ENCODE assay signal across 13 mouse cellular contexts in the genomic region with DNA sequence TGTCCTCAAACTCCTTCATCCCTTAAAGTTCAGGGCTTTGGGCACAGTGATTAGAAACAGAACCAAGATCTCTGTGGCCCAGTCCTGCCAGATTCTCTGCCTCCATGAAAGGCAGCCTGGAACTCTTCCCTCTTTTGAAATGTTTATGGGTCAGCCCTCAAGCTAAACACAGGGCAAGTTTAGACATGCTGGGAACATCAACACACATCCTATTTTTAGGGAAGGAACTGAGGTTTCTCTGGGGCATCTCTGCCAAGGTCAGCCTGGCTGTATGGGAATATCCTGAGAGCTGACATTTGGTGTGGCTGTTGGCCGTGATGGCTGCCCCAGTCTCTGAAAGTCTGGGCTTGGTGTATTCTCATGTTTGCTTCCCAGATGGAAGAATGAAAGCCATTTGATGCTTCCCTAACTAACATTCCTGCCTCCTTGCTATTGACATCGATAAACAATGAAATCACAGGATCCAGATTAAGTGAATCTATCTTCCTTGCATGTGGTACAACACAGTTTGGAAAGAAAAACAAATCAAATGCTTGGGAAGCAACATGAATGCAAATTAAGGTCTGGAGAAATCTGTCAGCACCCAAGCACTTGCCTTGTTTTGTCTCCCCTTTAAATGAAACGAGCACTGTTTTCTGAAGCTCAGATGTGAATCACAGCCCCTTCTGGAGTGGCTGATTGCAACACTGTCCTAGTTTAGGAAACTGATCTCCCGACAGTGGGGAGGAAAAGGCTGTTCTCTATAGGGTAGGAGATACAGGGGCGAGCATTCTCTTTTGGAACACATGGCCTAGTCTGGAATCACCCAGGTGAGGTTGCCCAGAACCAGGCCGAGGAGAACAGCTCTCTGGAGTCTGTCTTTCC. TPM values are rescaled to one million over a fixed set of nuclear protein-coding genes. Genes with fewer than 3 reads are reported as not detected.
DNase-seq lines count a peak whose midpoint lies in the region; ATAC-seq lines count a peak whose summit lies in the region.
"Had no signal": no experiment of that assay in that cellular context is flagged by ENCODE, and none has a peak within 500 bp of the region (broad histone marks: within the 10 kb centered on the region; RNA-seq: fewer than 3 reads in every experiment).

No protein-coding gene starts in this region.

- H3K9ac ChIP-seq in lung, embryonic 16.5 days (ENCODE audit: low read length), result no peak overlapping the region
- H3K9ac ChIP-seq: forebrain, embryonic 13.5 days; neural tube, embryonic 12.5 days had no signal

- no peak overlapping the region for H3K4me3 ChIP-seq in lung, embryonic 16.5 days (ENCODE audit: low read length)
- H3K4me3 ChIP-seq: forebrain, embryonic 13.5 days; neural tube, embryonic 12.5 days had no signal

- no peaks in the 10 kb centered on the region for H3K36me3 ChIP-seq in lung, embryonic 16.5 days (ENCODE audit: control insufficient read depth, insufficient read depth, low read length)
- H3K36me3 ChIP-seq: neural tube, embryonic 12.5 days had no signal

- WGBS in lung, embryonic 16.5 days, result 46% methylated on average over 6 of the region's 6 CpGs

- peak; percentile 50 for DNase-seq in gastrocnemius, postnatal 25 days
- no peak for DNase-seq in gastrocnemius, postnatal 10 days
- peak; percentile 60 for DNase-seq in ES-CJ7 (ENCODE audit: low read depth, low spot score)
- DNase-seq in cerebellum, adult 11 months, result peak; percentile 50
- no peak for DNase-seq in kidney, postnatal 36 days
- no peak for DNase-seq in adrenal gland, postnatal 25 days
- DNase-seq in frontal cortex, postnatal 36 days (ENCODE audit: low spot score in 2 of 2), result no peak
- DNase-seq: right cerebral cortex, postnatal 14 days; thymus, adult 2 months had no signal

- peak; percentile 88 for ATAC-seq in lung, embryonic 16.5 days (ENCODE audit: low read depth)
- ATAC-seq: forebrain, embryonic 13.5 days had no signal

- H3K4me1 ChIP-seq in lung, embryonic 16.5 days (replicated peaks; ENCODE audit: control insufficient read depth, insufficient read depth, low read length), result peaks cover 4% of the 10 kb centered on the region
- H3K4me1 ChIP-seq: forebrain, embryonic 13.5 days; neural tube, embryonic 12.5 days had no signal

- H3K4me2 ChIP-seq in lung, embryonic 16.5 days (ENCODE audit: low read depth, low read length), result no peak overlapping the region
- H3K4me2 ChIP-seq: forebrain, embryonic 13.5 days; neural tube, embryonic 12.5 days had no signal

- H3K27me3 ChIP-seq in lung, embryonic 16.5 days (ENCODE audit: control insufficient read depth, insufficient read depth, low read depth, low read length), result no peaks in the 10 kb centered on the region
- H3K27me3 ChIP-seq: forebrain, embryonic 13.5 days; neural tube, embryonic 12.5 days had no signal

- no peaks in the 10 kb centered on the region for H3K9me3 ChIP-seq in lung, embryonic 16.5 days (ENCODE audit: control insufficient read depth, low read length)
- H3K9me3 ChIP-seq: forebrain, embryonic 13.5 days; neural tube, embryonic 12.5 days had no signal

- peak overlapping the region; percentile 77 for H3K27ac ChIP-seq in lung, embryonic 16.5 days (ENCODE audit: low read length)
- H3K27ac ChIP-seq: forebrain, embryonic 13.5 days; kidney, postnatal 0 days; neural tube, embryonic 12.5 days had no signal

RNA-seq across cellular contexts. Expression of gene Nmnat2, which starts 37.7 kb away (rescaled TPM):
- total RNA-seq in gastrocnemius, postnatal 25 days (2021), result under 1 TPM; 0.38 to 0.72 TPM
- total RNA-seq in gastrocnemius, postnatal 10 days (2021), result 1 to 10 TPM; 2.3 to 3.8 TPM
- polyA plus RNA-seq in lung, embryonic 16.5 days (2015; fragmentation: Nextera tagmentation; extraction: Ambion mirVana), result 3.8 and 7.2 TPM in 2 replicates
- total RNA-seq in adrenal gland, postnatal 25 days (2021), result 0.76 and 1.2 TPM in 2 replicates

Comparison
In these comparisons a context has a peak if more than half of its experiments do, and no peak if none do; other contexts are left out.
1. DNase-seq: peak in gastrocnemius, postnatal 25 days (single experiment), ES-CJ7 (single experiment) and cerebellum, adult 11 months (single experiment); none in gastrocnemius, postnatal 10 days (single experiment), kidney, postnatal 36 days (0 of 2), adrenal gland, postnatal 25 days (single experiment) and frontal cortex, postnatal 36 days (0 of 2).